In the genomic region with DNA sequence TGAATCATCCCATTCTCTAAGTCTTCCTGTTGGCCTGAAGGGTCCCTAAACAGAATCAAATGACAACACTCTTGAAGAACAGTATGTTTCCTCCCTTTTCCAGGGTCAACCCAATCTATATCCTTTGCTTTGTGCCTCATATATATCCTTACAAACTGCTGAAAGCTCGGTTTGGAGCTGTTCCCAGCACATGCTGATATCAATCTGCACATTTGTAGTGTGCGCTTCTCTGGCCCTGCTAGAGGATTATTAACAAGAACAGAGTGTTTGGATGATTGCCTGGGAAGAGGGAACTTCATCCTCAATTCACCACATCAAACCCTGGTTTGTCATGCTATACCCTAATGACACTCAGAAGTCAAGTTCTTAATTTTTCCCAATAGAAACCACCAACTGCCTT, we compare ENCODE assay signal across 19 mouse cellular contexts.
DNase-seq lines count a peak whose midpoint lies in the region; ATAC-seq and TF ChIP-seq lines count a peak whose summit lies in the region.
"Had no signal": no experiment of that assay in that cellular context is flagged by ENCODE, and none has a peak within 500 bp of the region (broad histone marks: within the 10 kb centered on the region; RNA-seq: fewer than 3 reads in every experiment).

No protein-coding gene starts in this region.

- peak; percentile 62 for DNase-seq in hindbrain, postnatal 0 days (ENCODE audit: low spot score)
- no peak for DNase-seq in hindbrain, embryonic 11.5 days (ENCODE audit: low spot score)
- peak; percentile 29 for DNase-seq in urinary bladder, postnatal 14 days (ENCODE audit: low spot score)
- DNase-seq in urinary bladder, postnatal 10 days (ENCODE audit: low spot score): no peak
- peak in 1 of 2 experiments; percentile 6 for DNase-seq in layer of hippocampus, adult 2 months (ENCODE audit: low spot score in 2 of 2)
- no peak for DNase-seq in spleen, postnatal 10 days (ENCODE audit: low spot score in 2 of 2)
- no peak for DNase-seq in adrenal gland, postnatal 10 days
- DNase-seq: cerebellum, adult 11-12 months; heart, adult 11 months; kidney, postnatal 10 days; right cerebral cortex, postnatal 4 days had no signal

- H3K36me3 ChIP-seq in hindbrain, postnatal 0 days (ENCODE audit: insufficient read depth, low read length): no peaks in the 10 kb centered on the region
- no peaks in the 10 kb centered on the region for H3K36me3 ChIP-seq in hindbrain, embryonic 11.5 days (ENCODE audit: control insufficient read depth, insufficient read depth, low read length)
- H3K36me3 ChIP-seq: heart, embryonic 15.5 days; hindbrain, embryonic 12.5 days; intestine, embryonic 15.5 days; lung, embryonic 15.5 days; neural tube, embryonic 15.5 days had no signal

- no peak overlapping the region for H3K9ac ChIP-seq in hindbrain, postnatal 0 days (replicated peaks; ENCODE audit: low read length)
- H3K9ac ChIP-seq in hindbrain, embryonic 11.5 days (ENCODE audit: low read depth, low read length): no peak overlapping the region
- H3K9ac ChIP-seq: heart, embryonic 15.5 days; hindbrain, embryonic 12.5 days; intestine, embryonic 15.5 days; lung, embryonic 15.5 days; neural tube, embryonic 15.5 days had no signal

- no peaks in the 10 kb centered on the region for H3K9me3 ChIP-seq in hindbrain, postnatal 0 days (ENCODE audit: low read length)
- no peaks in the 10 kb centered on the region for H3K9me3 ChIP-seq in hindbrain, embryonic 11.5 days (ENCODE audit: control insufficient read depth, low read length)
- H3K9me3 ChIP-seq: heart, embryonic 15.5 days; hindbrain, embryonic 12.5 days; intestine, embryonic 15.5 days; lung, embryonic 15.5 days; megakaryocyte, embryonic 14.5 days; neural tube, embryonic 15.5 days had no signal

- ATAC-seq in hindbrain, postnatal 0 days: no peak
- ATAC-seq in hindbrain, embryonic 11.5 days (ENCODE audit: low FRiP score): no peak
- ATAC-seq: activated CD4-positive, CD25-positive, alpha-beta regulatory T cell, adult 4 months; intestine, embryonic 15.5 days had no signal

- H3K4me2 ChIP-seq in hindbrain, postnatal 0 days (ENCODE audit: low read depth, low read length): no peak overlapping the region
- no peak overlapping the region for H3K4me2 ChIP-seq in hindbrain, embryonic 11.5 days (replicated peaks; ENCODE audit: low read depth, low read length)
- H3K4me2 ChIP-seq: heart, embryonic 15.5 days; hindbrain, embryonic 12.5 days; intestine, embryonic 15.5 days; lung, embryonic 15.5 days; neural tube, embryonic 15.5 days had no signal

- no peak for TF ChIP-seq CTCF in hindbrain, postnatal 0 days (IDR thresholded peaks at IDR 0.05; ENCODE audit: low read depth)
- no peak for TF ChIP-seq CTCF in layer of hippocampus, adult 2 months (conservative IDR thresholded peaks at IDR 0.05)

- H3K27me3 ChIP-seq in hindbrain, postnatal 0 days (ENCODE audit: insufficient read depth, low read length): no peaks in the 10 kb centered on the region
- H3K27me3 ChIP-seq in hindbrain, embryonic 11.5 days (ENCODE audit: control insufficient read depth, insufficient read depth, low read length): no peaks in the 10 kb centered on the region
- H3K27me3 ChIP-seq: CH12.LX; heart, embryonic 15.5 days; hindbrain, embryonic 12.5 days; intestine, embryonic 15.5 days; lung, embryonic 15.5 days; megakaryocyte, embryonic 14.5 days; neural tube, embryonic 15.5 days had no signal

- no peaks in the 10 kb centered on the region for H3K4me1 ChIP-seq in hindbrain, postnatal 0 days (ENCODE audit: insufficient read depth, low read length)
- H3K4me1 ChIP-seq in hindbrain, embryonic 11.5 days (replicated peaks; ENCODE audit: control insufficient read depth, insufficient read depth, low read length): no peaks in the 10 kb centered on the region
- H3K4me1 ChIP-seq: hindbrain, embryonic 12.5 days; intestine, embryonic 15.5 days; lung, embryonic 15.5 days; neural tube, embryonic 15.5 days had no signal

- H3K4me3 ChIP-seq in hindbrain, postnatal 0 days (ENCODE audit: low read length): no peak overlapping the region
- H3K4me3 ChIP-seq in hindbrain, embryonic 11.5 days (ENCODE audit: low read depth, low read length): no peak overlapping the region
- no peak overlapping the region for H3K4me3 ChIP-seq in layer of hippocampus, adult 2 months
- H3K4me3 ChIP-seq: heart, embryonic 15.5 days; hindbrain, embryonic 12.5 days; intestine, embryonic 15.5 days; lung, embryonic 15.5 days; megakaryocyte, embryonic 14.5 days; neural tube, embryonic 15.5 days had no signal

- WGBS in hindbrain, postnatal 0 days: 44% methylated on average over 2 of the region's 2 CpGs
- 92% methylated on average over 2 of the region's 2 CpGs for WGBS in hindbrain, embryonic 11.5 days

- H3K27ac ChIP-seq in hindbrain, postnatal 0 days: no peak overlapping the region
- no peak overlapping the region for H3K27ac ChIP-seq in hindbrain, embryonic 11.5 days (ENCODE audit: low read depth, low read length)
- peak overlapping the region; percentile 20; the same call in 1 of the 2 replicates for H3K27ac ChIP-seq in layer of hippocampus, adult 2 months
- H3K27ac ChIP-seq: heart, embryonic 15.5 days; hindbrain, embryonic 12.5 days; intestine, embryonic 15.5 days; lung, embryonic 15.5 days; neural tube, embryonic 15.5 days had no signal

Comparison
In these comparisons a context has a peak if more than half of its experiments do, and no peak if none do; other contexts are left out.
1. DNase-seq: peak in hindbrain, postnatal 0 days (single experiment) and urinary bladder, postnatal 14 days (single experiment); none in hindbrain, embryonic 11.5 days (single experiment), urinary bladder, postnatal 10 days (single experiment), spleen, postnatal 10 days (0 of 2) and adrenal gland, postnatal 10 days (single experiment).